Mouse (Mus musculus): Measurements from ENCODE around the gene Nbr1.

GRCm38 (mm10) chr11:101526686-101527085 lies 25.3 kb upstream of the Nbr1 start:
- TF ChIP-seq POLR2A (IDR thresholded peaks at IDR 0.05; ENCODE audit: low read depth, low read length) (no peak), CTCF (conservative IDR thresholded peaks at IDR 0.05; ENCODE audit: insufficient read depth, insufficient read length, low read depth, low read length) (no peak)

All from kidney, adult 2 months (tissue).